Mouse (Mus musculus) limb, embryonic 14.5 days (tissue): Measurements from ENCODE around the gene Ost4. TPM values are rescaled to one million over a fixed set of nuclear protein-coding genes. Genes with fewer than 3 reads are reported as not detected.
A peak's percentile ranks its signal among the peaks of the same experiment; 100 is the strongest.

Experiments
- ATAC-seq: fragments of 200-750 bp; cut with Nextera tagmentation; 2 replicates; pipeline ENCODE4 v1.8.0; 2017; ENCODE audit warnings: low read depth, moderate number of reproducible peaks, moderate TSS enrichment; ENCODE audit not compliant: low FRiP score
- DNase-seq: peaks from one replicate; pipeline ENCODE4 v3.0.0-alpha.2; 2015; ENCODE audit warnings: low spot score
- H3K27ac ChIP-seq: fragments of 300-500 bp; sonication (generic); replicated peaks from 2 replicates; pipeline ENCODE4 v1.5.1; 2014; ENCODE audit warnings: low read depth, mild to moderate bottlenecking, low read length, moderate library complexity, mixed read lengths
- H3K27me3 ChIP-seq: fragments of 300-500 bp; sonication (generic); 2 replicates; pipeline ENCODE4 v1.6.1; 2014; ENCODE audit warnings: low read length, mixed read lengths; ENCODE audit not compliant: control insufficient read depth, insufficient read depth
- H3K36me3 ChIP-seq: fragments of 300-500 bp; sonication (generic); 2 replicates; pipeline ENCODE4 v1.6.1; 2014; ENCODE audit warnings: mild to moderate bottlenecking, low read length, moderate library complexity, mixed read lengths; ENCODE audit not compliant: control insufficient read depth, insufficient read depth
- H3K4me1 ChIP-seq: fragments of 300-500 bp; sonication (generic); 2 replicates; pipeline ENCODE4 v1.6.1; 2014; ENCODE audit warnings: antibody characterized with exemption, low read length, mixed read lengths; ENCODE audit not compliant: control insufficient read depth, insufficient read depth
- H3K4me2 ChIP-seq: fragments of 300-500 bp; sonication (generic); replicated peaks from 2 replicates; pipeline ENCODE4 v1.6.1; 2014; ENCODE audit warnings: low read depth, mild to moderate bottlenecking, low read length, moderate library complexity; ENCODE audit not compliant: severe bottlenecking
- H3K4me3 ChIP-seq: fragments of 300-500 bp; sonication (generic); replicated peaks from 2 replicates; pipeline ENCODE4 v1.5.1; 2014; ENCODE audit warnings: low read length
- H3K9ac ChIP-seq: fragments of 300-500 bp; sonication (generic); 2 replicates; pipeline ENCODE4 v1.6.1; 2014; ENCODE audit warnings: mild to moderate bottlenecking, low read depth, low read length, moderate library complexity; ENCODE audit not compliant: severe bottlenecking
- H3K9me3 ChIP-seq: fragments of 300-500 bp; sonication (generic); 2 replicates; pipeline ENCODE4 v1.6.1; 2016; ENCODE audit warnings: low read length; ENCODE audit not compliant: control insufficient read depth
- POLR2A ChIP-seq: fragments of 200-500 bp; IDR thresholded peaks from 2 replicates; pipeline ENCODE4 v1.8.0; 2012; ENCODE audit warnings: inconsistent platforms, mild to moderate bottlenecking, moderate library complexity, borderline replicate concordance; ENCODE audit not compliant: insufficient read depth, insufficient read length; ENCODE audit errors: extremely low read depth
- WGBS: fragments of 180-500 bp; shearing (Covaris S2); extraction: QIAGEN DNeasy Blood & Tissue Kit; methylation state at CpG from one replicate; pipeline ENCODE4 v1.1.7; 2014; 5-methylcytosine and 5-hydroxymethylcytosine counted together
- polyA plus RNA-seq, 2 experiments: library from polyadenylated mRNA; depleted of rRNA in 1 of 2; stranded (reverse) in 1 of 2; unstranded in 1 of 2; fragments of >200 nt; fragmentation: Nextera tagmentation in 1 of 2; extraction: Ambion mirVana in 1 of 2; gene quantifications; 2 replicates each; pipeline versions ENCODE4 v1.2.1 to v1.2.3; 2012 to 2014

Ost4 gene
- polyA plus RNA-seq, 2 experiments = 364 to 567 TPM

DNA sequence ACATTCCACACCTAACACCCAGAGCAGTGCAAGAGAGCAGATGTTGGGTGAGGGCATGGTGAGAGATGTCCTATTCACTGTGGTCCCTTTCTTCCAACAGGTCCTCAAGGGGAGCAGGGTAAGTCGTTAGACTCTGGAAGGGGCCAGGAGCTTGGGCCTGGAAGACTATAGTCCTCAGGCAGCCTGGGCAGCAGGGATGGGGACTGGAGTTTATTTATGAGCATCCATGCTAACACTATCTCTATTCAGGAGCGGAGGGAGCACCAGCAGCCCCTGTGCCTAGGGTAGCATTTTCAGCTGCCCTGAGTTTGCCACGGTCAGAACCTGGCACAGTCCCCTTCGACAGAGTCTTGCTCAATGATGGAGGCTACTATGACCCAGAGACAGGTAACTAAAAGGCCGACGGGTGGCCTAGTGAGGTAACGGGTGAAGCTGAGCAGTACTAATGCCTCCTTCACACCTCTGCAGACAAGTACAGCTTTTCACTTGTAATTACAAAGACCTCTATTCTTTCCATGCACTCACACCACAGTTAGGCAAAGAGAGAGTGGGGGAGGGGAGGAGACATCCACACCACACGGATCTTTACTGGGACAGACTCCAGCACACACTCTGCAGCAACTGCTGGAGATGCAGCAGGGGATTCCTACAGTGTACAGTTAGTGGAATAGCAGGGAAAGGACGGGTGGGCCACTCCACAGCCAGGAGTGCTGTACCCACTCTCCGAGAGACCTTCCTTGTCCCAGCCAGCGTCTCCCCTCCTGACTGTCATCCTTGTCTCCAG is 12.4 kb upstream of the Ost4 start:
- H3K9me3 ChIP-seq = no peaks in the 10 kb centered on the region
- no peak for TF ChIP-seq POLR2A
- no peak overlapping the region for H3K4me3 ChIP-seq
- H3K27ac ChIP-seq = no peak overlapping the region; the same call in 1 of the 2 replicates
- peaks cover 25% of the 10 kb centered on the region for H3K4me1 ChIP-seq
- H3K4me2 ChIP-seq = no peak overlapping the region
- H3K27me3 ChIP-seq = no peaks in the 10 kb centered on the region
- H3K36me3 ChIP-seq = peaks cover 47% of the 10 kb centered on the region
- no peak overlapping the region for H3K9ac ChIP-seq
- peak; percentile 30 for DNase-seq
- WGBS = 65% methylated on average over 11 of the region's 11 CpGs
- ATAC-seq = no peak

DNA sequence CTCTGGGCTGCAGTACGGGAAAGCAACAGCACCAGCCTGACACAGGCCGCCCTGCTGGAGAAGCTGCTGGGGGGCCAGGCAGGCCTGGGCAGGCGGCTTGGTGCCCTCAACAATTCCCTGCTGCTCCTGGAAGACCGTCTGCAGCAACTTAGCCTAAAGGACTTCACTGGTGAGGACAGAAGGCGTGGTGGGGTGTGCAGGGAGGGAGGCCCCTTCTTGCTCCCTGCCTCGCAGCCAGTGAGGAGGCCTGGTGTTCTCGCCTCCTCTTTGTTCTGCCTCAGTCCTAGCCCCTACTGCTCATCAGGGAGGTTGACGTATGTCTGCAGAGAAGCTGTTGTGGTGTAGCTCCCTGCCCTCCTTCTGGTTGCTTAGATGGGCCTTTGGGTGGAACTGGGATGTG is 11.1 kb upstream of the Ost4 start:
- WGBS = 74% methylated on average over 8 of the region's 8 CpGs
- TF ChIP-seq POLR2A = no peak
- H3K4me3 ChIP-seq = no peak overlapping the region
- H3K36me3 ChIP-seq = peaks cover 47% of the 10 kb centered on the region
- no peak overlapping the region for H3K27ac ChIP-seq
- H3K9ac ChIP-seq = no peak overlapping the region
- ATAC-seq (no peak), DNase-seq (no peak)
- no peaks in the 10 kb centered on the region for H3K9me3 ChIP-seq
- H3K4me2 ChIP-seq = no peak overlapping the region
- H3K27me3 ChIP-seq = no peaks in the 10 kb centered on the region
- H3K4me1 ChIP-seq = peaks cover 29% of the 10 kb centered on the region

DNA sequence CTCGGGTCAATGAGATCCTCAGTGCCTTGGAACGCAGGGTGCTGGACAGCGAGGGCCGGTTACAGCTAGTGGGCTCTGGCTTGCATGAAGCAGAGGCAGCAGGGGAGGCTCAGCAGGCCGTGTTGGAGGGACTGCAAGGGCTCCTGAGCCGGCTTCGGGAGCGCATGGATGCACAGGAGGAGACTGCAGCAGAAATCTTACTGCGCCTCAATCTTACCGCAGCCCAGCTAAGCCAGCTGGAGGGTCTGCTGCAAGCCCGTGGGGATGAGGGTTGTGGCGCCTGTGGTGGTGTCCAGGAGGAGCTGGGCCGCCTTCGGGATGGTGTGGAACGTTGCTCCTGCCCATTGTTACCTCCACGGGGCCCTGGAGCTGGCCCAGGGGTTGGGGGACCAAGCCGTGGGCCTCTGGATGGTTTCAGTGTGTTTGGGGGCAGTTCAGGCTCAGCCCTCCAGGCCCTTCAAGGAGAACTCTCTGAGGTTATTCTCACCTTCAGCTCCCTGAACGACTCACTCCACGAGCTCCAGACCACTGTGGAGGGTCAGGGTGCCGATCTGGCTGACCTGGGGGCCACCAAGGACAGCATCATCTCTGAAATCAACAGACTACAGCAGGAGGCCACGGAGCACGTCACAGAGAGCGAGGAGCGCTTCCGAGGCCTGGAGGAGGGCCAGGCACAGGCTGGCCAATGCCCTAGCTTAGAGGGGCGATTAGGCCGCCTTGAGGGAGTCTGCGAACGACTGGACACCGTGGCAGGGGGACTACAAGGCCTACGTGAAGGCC is 10.5 kb upstream of the Ost4 start:
- no peak overlapping the region for H3K27ac ChIP-seq
- no peak overlapping the region for H3K9ac ChIP-seq

DNA sequence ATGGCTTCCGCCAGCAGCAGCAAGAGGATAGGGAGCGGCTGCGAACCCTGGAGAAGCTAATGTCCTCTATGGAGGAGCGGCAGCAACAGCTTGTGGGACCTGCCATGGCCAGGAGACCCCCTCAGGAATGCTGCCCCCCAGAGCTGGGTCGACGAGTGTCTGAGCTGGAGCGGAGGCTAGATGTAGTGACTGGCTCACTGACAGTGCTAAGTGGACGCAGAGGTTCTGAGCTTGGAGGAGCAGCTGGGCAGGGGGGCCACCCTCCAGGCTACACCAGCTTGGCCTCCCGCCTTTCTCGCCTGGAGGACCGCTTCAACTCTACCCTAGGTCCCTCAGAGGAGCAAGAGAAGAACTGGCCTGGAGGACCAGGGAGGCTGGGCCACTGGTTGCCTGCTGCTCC is 9.8 kb upstream of the Ost4 start:
- TF ChIP-seq POLR2A = no peak
- Histone ChIP-seq H3K4me1 (peaks cover 31% of the 10 kb centered on the region), H3K9ac (no peak overlapping the region; the same call in 1 of the 2 replicates), H3K27ac (0 out of 2 replicates have a peak overlapping the region, but pooled peaks have one; percentile 19), H3K27me3 (no peaks in the 10 kb centered on the region), H3K36me3 (peaks cover 47% of the 10 kb centered on the region), H3K4me3 (no peak overlapping the region), H3K9me3 (no peaks in the 10 kb centered on the region), H3K4me2 (no peak overlapping the region)
- DNase-seq = no peak
- WGBS = 90% methylated on average over 11 of the region's 11 CpGs
- no peak for ATAC-seq

More for the DNA sequence above, 10.5 kb upstream of the Ost4 start:
- Histone ChIP-seq H3K9me3 (no peaks in the 10 kb centered on the region), H3K4me3 (no peak overlapping the region), H3K4me1 (peaks cover 29% of the 10 kb centered on the region), H3K36me3 (peaks cover 47% of the 10 kb centered on the region), H3K27me3 (no peaks in the 10 kb centered on the region), H3K4me2 (no peak overlapping the region)
- WGBS = 84% methylated on average over 30 of the region's 31 CpGs
- no peak for TF ChIP-seq POLR2A
- ATAC-seq (no peak), DNase-seq (no peak)

DNA sequence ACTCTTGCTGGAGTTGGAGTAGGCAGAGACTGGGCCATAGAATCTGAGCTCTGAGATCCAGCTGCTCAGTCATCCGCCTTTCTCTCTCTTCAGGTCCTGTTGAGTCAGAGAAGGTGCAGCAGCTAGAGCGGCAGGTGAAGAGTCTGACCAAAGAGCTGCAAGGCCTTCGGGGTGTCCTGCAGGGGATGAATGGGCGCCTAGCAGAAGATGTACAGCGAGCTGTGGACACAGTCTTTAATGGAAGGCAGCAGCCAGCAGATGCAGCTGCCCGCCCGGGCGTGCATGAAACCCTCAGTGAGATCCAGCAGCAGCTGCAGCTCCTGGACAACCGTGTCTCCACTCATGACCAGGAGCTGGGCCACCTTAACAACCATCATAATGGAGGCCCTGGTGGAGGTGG is 9.3 kb upstream of the Ost4 start:
- Histone ChIP-seq H3K27me3 (no peaks in the 10 kb centered on the region), H3K4me3 (no peak overlapping the region), H3K36me3 (peaks cover 47% of the 10 kb centered on the region), H3K9me3 (no peaks in the 10 kb centered on the region), H3K27ac (no peak overlapping the region), H3K9ac (no peak overlapping the region), H3K4me2 (no peak overlapping the region), H3K4me1 (peaks cover 31% of the 10 kb centered on the region)
- DNase-seq (no peak), ATAC-seq (no peak)
- 93% methylated on average over 6 of the region's 9 CpGs for WGBS
- no peak for TF ChIP-seq POLR2A
